Mouse (Mus musculus): ENCODE data around the gene Gas7.
A peak's percentile ranks its signal among the peaks of the same experiment; 100 is the strongest.

Gene Gas7

GRCm38 (mm10) chr11:67581549-67581948 lies 126.3 kb downstream of the Gas7 start:
- no peak for DNase-seq

- DNase-seq: no peak
Observed at GRCm38 (mm10) chr11:67582570-67582969, 127.3 kb downstream of the Gas7 start.

- DNase-seq: no peak
Observed at GRCm38 (mm10) chr11:67585016-67585415, 129.8 kb downstream of the Gas7 start.

DNA sequence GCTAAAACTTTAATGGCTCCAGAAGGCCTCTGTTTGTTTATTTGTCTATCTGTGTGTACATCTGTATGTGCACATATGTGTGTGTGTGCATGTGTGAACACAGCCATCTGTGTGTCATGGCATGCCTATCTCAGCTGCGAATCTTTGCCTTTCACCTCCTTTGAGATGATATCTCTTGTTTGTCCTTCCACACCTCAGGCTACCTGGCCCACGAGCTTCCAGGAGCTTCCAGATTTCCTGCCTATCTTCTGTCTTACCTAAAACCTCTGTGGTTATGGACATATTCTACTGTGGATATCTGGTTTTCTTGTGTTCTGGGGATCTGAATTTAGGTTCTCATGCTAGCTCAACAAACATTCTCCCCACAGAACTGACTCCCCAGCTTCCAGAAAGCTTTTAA lies 130.4 kb downstream of the Gas7 start:
- DNase-seq: no peak

- no peak for DNase-seq
Observed at GRCm38 (mm10) chr11:67586231-67586994, 131.2 kb downstream of the Gas7 start.

DNA sequence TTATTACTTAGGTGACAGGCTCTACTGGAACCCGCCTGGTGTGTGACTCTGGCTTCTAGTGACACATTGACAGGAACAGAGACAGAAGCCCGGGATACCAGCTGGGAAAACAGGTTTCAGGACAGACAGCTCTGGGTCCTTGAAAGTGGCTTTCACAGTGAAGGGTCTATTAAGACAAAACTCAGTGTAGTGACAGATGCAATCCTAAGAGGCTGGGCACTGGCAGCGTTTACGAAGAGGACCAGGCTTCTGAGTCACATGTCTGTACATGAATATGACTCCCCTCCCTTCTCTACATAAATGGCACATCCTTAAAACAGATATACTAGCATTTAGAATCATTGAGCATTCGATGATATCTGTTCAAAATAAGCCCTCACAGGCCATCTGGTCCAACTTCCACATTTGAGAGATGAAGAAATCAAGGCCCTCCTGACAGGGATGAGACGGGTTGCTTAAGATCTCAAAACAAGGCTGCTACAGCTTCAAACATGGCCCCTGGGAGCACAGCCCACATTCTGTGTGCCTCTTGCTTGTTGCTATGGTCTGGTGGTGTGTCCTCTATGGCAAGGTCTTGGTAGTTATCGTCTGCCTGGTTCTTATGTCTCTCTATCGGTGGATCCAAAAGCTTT lies 133.1 kb downstream of the Gas7 start:
- DNase-seq: no peak

DNA sequence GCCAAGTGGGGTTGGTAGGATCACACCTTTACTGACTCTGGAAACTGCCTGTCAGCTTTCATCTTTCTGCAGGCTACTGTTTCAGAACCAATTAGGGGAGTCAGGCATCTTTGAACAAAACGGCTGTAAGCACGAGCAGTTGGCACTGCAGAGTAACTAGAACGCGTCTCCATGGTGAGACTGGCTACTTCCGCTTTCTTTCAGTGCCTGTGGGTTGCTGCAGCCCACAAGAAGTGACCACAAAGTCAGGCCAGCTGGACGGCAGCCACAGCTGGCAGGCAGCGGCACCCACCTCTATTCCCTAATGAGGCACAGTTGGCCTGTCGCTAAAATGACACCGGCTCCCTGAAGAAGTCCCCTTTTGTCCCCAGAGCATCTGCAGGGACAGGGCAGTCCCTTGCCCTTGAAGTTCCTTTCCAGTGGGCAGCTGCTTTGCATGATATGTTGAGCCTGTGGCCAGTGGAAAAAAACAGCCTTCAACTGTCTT lies 133.6 kb downstream of the Gas7 start:
- peak; percentile 19 for DNase-seq

- DNase-seq: no peak
Observed at GRCm38 (mm10) chr11:67596233-67596632, 141.0 kb downstream of the Gas7 start.

DNA sequence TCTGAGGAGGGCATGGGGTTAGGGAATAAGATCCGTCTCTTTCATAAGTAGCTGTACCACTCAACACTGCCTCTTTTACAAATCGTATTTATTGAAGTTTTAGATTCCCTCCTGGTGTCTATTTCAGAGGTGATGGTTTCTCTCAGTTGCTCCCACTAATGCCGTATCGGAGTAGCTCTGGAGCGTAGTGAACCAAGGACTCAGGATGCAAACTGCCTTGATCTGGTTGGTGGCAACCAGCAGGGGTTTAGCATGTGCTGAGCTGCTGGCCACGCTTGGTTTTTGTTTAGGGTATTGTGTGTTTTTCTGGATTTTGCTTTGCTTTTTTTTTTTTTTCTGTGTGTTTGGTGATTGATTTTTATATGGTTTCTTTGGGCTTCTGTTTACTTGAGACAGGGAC lies 141.6 kb downstream of the Gas7 start:
- no peak for DNase-seq

- no peak for DNase-seq
Observed at GRCm38 (mm10) chr11:67597388-67597787, 142.2 kb downstream of the Gas7 start.

DNA sequence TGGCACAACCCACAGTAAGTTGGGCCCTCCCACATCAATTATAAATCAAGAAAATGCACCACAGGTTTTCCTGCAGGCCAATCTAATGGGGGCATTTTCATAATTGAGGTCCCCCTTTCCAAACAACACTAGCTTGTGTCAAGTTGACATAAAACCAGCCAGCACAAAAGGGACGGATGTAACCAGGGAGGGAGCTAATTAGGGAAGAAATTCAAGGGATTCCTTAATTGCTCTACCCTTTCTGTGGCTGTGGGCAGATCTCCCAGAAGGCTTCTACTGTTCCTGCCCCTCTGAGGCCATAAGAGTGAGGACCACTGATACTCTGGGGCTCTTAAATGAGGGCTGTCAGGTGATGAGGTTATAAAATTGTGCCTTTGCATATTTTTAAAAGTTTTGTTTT lies 143.9 kb downstream of the Gas7 start:
- DNase-seq: no peak

GRCm38 (mm10) chr11:67600710-67601430 lies 145.6 kb downstream of the Gas7 start:
- no peak for DNase-seq

DNA sequence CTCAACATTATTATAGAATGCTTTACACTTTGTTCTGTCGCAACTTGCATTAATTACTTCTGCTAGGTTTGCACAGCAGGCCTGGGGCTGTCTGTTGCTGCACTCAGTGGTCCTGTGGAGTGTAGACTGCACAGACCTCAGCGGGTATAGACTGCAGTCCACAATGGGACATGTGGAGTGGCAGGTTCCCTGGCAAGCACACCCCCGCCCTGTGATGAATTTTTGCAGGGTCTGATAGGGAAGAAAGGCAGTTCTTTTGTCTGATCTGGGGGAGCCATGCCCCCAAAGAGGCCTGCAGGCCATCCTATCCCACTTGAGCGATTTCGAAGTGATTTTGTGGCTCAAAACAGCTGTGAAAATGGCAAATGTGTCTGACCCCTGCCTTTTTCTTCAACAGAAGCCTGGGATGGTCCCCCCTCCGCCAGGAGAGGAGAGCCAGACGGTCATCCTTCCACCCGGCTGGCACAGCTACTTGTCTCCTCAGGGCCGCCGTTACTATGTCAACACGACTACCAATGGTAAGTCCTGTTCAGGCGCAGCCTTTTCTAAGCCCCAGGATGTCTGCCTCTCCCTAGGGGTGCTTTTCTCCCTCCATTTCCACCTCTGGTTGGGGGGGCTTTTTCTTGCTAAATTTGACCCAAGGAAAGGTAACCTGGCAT lies 147.6 kb downstream of the Gas7 start:
- DNase-seq: no peak

GRCm38 (mm10) chr11:67604481-67604880 lies 149.2 kb downstream of the Gas7 start:
- DNase-seq: no peak

GRCm38 (mm10) chr11:67608114-67608683 lies 153.0 kb downstream of the Gas7 start:
- peak; percentile 9 for DNase-seq

GRCm38 (mm10) chr11:67612158-67612839 lies 157.1 kb downstream of the Gas7 start:
- no peak for DNase-seq

- DNase-seq: no peak
Observed at GRCm38 (mm10) chr11:67616557-67617239, 161.5 kb downstream of the Gas7 start.

- DNase-seq: no peak
Observed at GRCm38 (mm10) chr11:67622340-67622739, 167.1 kb downstream of the Gas7 start.

DNA sequence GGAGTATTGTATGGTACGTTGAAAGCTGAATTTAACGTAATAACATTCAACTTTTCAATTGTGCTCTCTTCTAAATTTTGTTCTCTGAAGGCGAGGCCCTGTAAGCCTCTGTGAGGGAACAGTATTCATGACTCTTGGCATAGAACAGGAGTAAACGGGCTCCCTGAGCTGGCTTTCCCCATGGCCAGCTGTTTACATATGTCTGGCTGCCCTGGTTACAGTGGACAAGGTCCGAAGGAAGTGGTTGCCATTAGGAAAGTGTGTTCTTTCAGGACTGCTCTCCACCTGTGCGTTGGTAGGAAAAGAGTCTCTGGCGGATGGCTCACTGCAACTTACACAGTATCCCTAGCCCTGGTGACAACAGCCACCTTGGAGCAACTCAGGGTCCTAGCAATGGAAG lies 171.9 kb downstream of the Gas7 start:
- DNase-seq: no peak

- no peak for DNase-seq
Observed at GRCm38 (mm10) chr11:67628522-67628921, 173.3 kb downstream of the Gas7 start.

GRCm38 (mm10) chr11:67632906-67633305 lies 177.7 kb downstream of the Gas7 start:
- no peak for DNase-seq
